ENCODE assay signal across 8 mouse cellular contexts in the genomic region with DNA sequence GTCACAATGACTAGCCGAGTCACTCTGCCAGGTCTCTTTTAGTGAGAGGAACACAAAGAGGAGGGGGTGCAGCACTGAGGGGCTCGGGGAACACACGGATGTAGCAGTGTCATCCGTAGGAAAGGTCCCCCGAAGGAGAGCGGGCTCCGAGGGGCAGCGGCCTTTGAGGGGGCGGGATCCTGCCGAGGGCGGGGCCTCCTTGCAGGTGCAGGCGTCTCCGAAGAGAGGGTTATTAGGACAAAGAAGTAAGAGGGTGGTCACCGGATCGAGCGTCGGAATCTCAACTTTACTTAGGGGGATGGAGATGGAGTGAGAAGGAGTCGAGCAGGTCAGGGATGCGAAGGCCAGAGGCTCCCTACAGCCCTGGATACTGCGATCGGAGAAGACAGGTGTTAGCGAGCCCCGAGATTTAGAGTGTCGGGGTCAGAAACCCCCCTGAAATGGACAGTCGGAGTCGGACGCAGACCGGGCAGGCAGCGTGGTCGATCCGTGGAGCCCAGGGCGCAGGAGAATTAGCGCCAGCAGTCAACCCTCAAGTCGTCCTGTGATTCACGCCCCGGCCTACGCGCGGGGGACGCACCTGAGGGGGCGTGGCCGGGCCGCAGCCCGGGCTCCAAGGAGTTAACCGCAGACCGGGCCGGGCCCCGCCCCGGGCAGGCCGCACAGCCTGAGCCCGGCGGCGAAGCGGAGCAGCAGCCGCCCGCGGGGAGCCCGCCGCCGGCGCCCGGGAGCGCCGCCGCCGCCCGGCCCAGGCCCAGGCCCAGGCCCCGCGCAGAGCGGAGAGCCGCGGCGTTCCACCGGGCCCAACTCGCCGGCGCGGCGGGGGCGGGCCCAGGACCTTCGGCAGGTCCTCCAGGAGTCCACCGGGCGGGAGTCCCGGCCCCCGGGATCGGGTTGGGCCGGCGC. TPM values are rescaled to one million over a fixed set of nuclear protein-coding genes. Genes with fewer than 3 reads are reported as not detected.
DNase-seq lines count a peak whose midpoint lies in the region; ATAC-seq lines count a peak whose summit lies in the region.

No protein-coding gene starts in this region.

- H3K27ac ChIP-seq in intestine, embryonic 16.5 days (ENCODE audit: low read length) = peak overlapping the region; percentile 95
- peak overlapping the region; percentile 94 for H3K27ac ChIP-seq in limb, embryonic 10.5 days
- peak overlapping the region; percentile 75 for H3K27ac ChIP-seq in midbrain, embryonic 11.5 days (ENCODE audit: low read depth, low read length)

- peak overlapping the region; percentile 75 for H3K4me2 ChIP-seq in intestine, embryonic 16.5 days (ENCODE audit: low read depth, low read length)
- peak overlapping the region; percentile 91 for H3K4me2 ChIP-seq in midbrain, embryonic 11.5 days

- H3K4me1 ChIP-seq in intestine, embryonic 16.5 days (ENCODE audit: control insufficient read depth, insufficient read depth, low read length) = peaks cover 9% of the 10 kb centered on the region
- H3K4me1 ChIP-seq in limb, embryonic 10.5 days = peaks cover 10% of the 10 kb centered on the region
- peaks cover 8% of the 10 kb centered on the region for H3K4me1 ChIP-seq in midbrain, embryonic 11.5 days (ENCODE audit: control insufficient read depth, insufficient read depth, low read length)

- H3K4me3 ChIP-seq in intestine, embryonic 16.5 days (ENCODE audit: low read length) = peak overlapping the region; percentile 86
- peak overlapping the region; percentile 90 for H3K4me3 ChIP-seq in limb, embryonic 10.5 days
- H3K4me3 ChIP-seq in midbrain, embryonic 11.5 days (ENCODE audit: low read depth, low read length) = peak overlapping the region; percentile 97

- H3K36me3 ChIP-seq in intestine, embryonic 16.5 days (ENCODE audit: control insufficient read depth, insufficient read depth, low read length) = peaks cover 9% of the 10 kb centered on the region; the same call in 1 of the 2 replicates
- peaks cover 30% of the 10 kb centered on the region for H3K36me3 ChIP-seq in limb, embryonic 10.5 days
- peaks cover 9% of the 10 kb centered on the region; the same call in 1 of the 2 replicates for H3K36me3 ChIP-seq in midbrain, embryonic 11.5 days (ENCODE audit: control insufficient read depth, insufficient read depth, low read length)

- H3K9me3 ChIP-seq in intestine, embryonic 16.5 days (ENCODE audit: control insufficient read depth, low read length) = no peaks in the 10 kb centered on the region
- no peaks in the 10 kb centered on the region for H3K9me3 ChIP-seq in limb, embryonic 10.5 days (replicated peaks)
- H3K9me3 ChIP-seq in midbrain, embryonic 11.5 days (ENCODE audit: control insufficient read depth, low read length) = no peaks in the 10 kb centered on the region

- no peaks in the 10 kb centered on the region for H3K27me3 ChIP-seq in intestine, embryonic 16.5 days (replicated peaks; ENCODE audit: control insufficient read depth, insufficient read depth, low read length)
- no peaks in the 10 kb centered on the region for H3K27me3 ChIP-seq in limb, embryonic 10.5 days (ENCODE audit: low read depth, poor library complexity, severe bottlenecking)
- no peaks in the 10 kb centered on the region for H3K27me3 ChIP-seq in midbrain, embryonic 11.5 days (ENCODE audit: control insufficient read depth, insufficient read depth, low read length)

- under 1% methylated on average over 74 of the region's 88 CpGs for WGBS in intestine, embryonic 16.5 days
- under 1% methylated on average over 88 of the region's 88 CpGs for WGBS in limb, embryonic 10.5 days
- WGBS in midbrain, embryonic 11.5 days = under 1% methylated on average over 88 of the region's 88 CpGs

- ATAC-seq in intestine, embryonic 16.5 days = peak; percentile 85
- ATAC-seq in midbrain, embryonic 11.5 days (ENCODE audit: low FRiP score) = peak; percentile 76

- peak; percentile 84 to 92 for DNase-seq in adrenal gland, adult (ENCODE audit: inconsistent age in 2 of 2, low spot score in 1 of 2)
- no peak for DNase-seq in adrenal gland, postnatal 4 days (ENCODE audit: low spot score in 2 of 2)
- peak; percentile 47 to 61 for DNase-seq in cerebellum, postnatal 4 days (ENCODE audit: low spot score in 2 of 2)
- DNase-seq in gastrocnemius, adult 8-10 months (ENCODE audit: low spot score in 2 of 2) = peak; percentile 48 to 66
- DNase-seq in limb, embryonic 10.5 days (ENCODE audit: low spot score) = peak; percentile 83
- DNase-seq in midbrain, embryonic 11.5 days (ENCODE audit: low spot score, missing footprints) = peak; percentile 95
- peak; percentile 65 for DNase-seq in spleen, adult 12 weeks (ENCODE audit: low spot score)

- H3K9ac ChIP-seq in intestine, embryonic 16.5 days (ENCODE audit: low read depth, low read length) = peak overlapping the region; percentile 98
- H3K9ac ChIP-seq in midbrain, embryonic 11.5 days (ENCODE audit: low read length) = peak overlapping the region; percentile 93

RNA-seq across cellular contexts. Expression of a gene that starts 1.0 kb away (rescaled TPM):
- 10 to 100 TPM; 57.3 to 60.5 TPM for total RNA-seq in adrenal gland, postnatal 4 days (2021)
- total RNA-seq in gastrocnemius, adult 8-10 months (2022) = 10 to 100 TPM; 53.4 to 69.3 (median 59.4) TPM
- 1.7 and 2.2 TPM in 2 replicates for polyA plus RNA-seq in intestine, embryonic 16.5 days (2015; fragmentation: Nextera tagmentation; extraction: Ambion mirVana)
- 7.5 and 9.7 TPM in 2 replicates for polyA plus RNA-seq in limb, embryonic 10.5 days (2016; fragmentation: Nextera tagmentation; extraction: Ambion mirVana)
- 7.2 and 7.3 TPM in 2 replicates for polyA plus RNA-seq in midbrain, embryonic 11.5 days (2014; fragmentation: Nextera tagmentation; extraction: Ambion mirVana)

RNA-seq across cellular contexts. Expression of a gene that starts 11.7 kb away (rescaled TPM):
- 1 to 10 TPM in 1 of 2 experiments, under 1 TPM in 1; 0.95 to 2.1 TPM for total RNA-seq in adrenal gland, postnatal 4 days (2021)
- not detected for total RNA-seq in gastrocnemius, adult 8-10 months (2022)
- polyA plus RNA-seq in intestine, embryonic 16.5 days (2015; fragmentation: Nextera tagmentation; extraction: Ambion mirVana) = 2.5 and 2.6 TPM in 2 replicates
- 2.0 and 2.3 TPM in 2 replicates for polyA plus RNA-seq in limb, embryonic 10.5 days (2016; fragmentation: Nextera tagmentation; extraction: Ambion mirVana)
- 2.9 and 3.4 TPM in 2 replicates for polyA plus RNA-seq in midbrain, embryonic 11.5 days (2014; fragmentation: Nextera tagmentation; extraction: Ambion mirVana)

RNA-seq across cellular contexts. Expression of a gene that starts 13.8 kb away (rescaled TPM):
- under 1 TPM in 1 of 2 experiments, not detected in 1; 0.25 TPM for total RNA-seq in adrenal gland, postnatal 4 days (2021)
- not detected for total RNA-seq in gastrocnemius, adult 8-10 months (2022)
- 0.10 and 0.24 TPM in 2 replicates for polyA plus RNA-seq in intestine, embryonic 16.5 days (2015; fragmentation: Nextera tagmentation; extraction: Ambion mirVana)
- polyA plus RNA-seq in limb, embryonic 10.5 days (2016; fragmentation: Nextera tagmentation; extraction: Ambion mirVana) = 0.18 TPM in 1 of 2 replicates, not detected in the other
- polyA plus RNA-seq in midbrain, embryonic 11.5 days (2014; fragmentation: Nextera tagmentation; extraction: Ambion mirVana) = 0.54 and 0.59 TPM in 2 replicates

RNA-seq across cellular contexts. Expression of a gene that starts 40.8 kb away (rescaled TPM):
- total RNA-seq in adrenal gland, postnatal 4 days (2021) = not detected
- total RNA-seq in gastrocnemius, adult 8-10 months (2022) = not detected
- polyA plus RNA-seq in intestine, embryonic 16.5 days (2015; fragmentation: Nextera tagmentation; extraction: Ambion mirVana) = not detected in 2 replicates
- not detected in 2 replicates for polyA plus RNA-seq in limb, embryonic 10.5 days (2016; fragmentation: Nextera tagmentation; extraction: Ambion mirVana)
- not detected in 2 replicates for polyA plus RNA-seq in midbrain, embryonic 11.5 days (2014; fragmentation: Nextera tagmentation; extraction: Ambion mirVana)

RNA-seq across cellular contexts. Expression of a gene that starts 50.0 kb away (rescaled TPM):
- total RNA-seq in adrenal gland, postnatal 4 days (2021) = 10 to 100 TPM; 44.3 TPM
- total RNA-seq in gastrocnemius, adult 8-10 months (2022) = 10 to 100 TPM; 19.2 to 34.9 (median 25.5) TPM
- polyA plus RNA-seq in intestine, embryonic 16.5 days (2015; fragmentation: Nextera tagmentation; extraction: Ambion mirVana) = 96.7 and 102 TPM in 2 replicates
- polyA plus RNA-seq in limb, embryonic 10.5 days (2016; fragmentation: Nextera tagmentation; extraction: Ambion mirVana) = 44.3 and 50.8 TPM in 2 replicates
- 45.8 and 48.8 TPM in 2 replicates for polyA plus RNA-seq in midbrain, embryonic 11.5 days (2014; fragmentation: Nextera tagmentation; extraction: Ambion mirVana)

Comparison
In these comparisons a context has a peak if more than half of its experiments do, and no peak if none do; other contexts are left out.
1. DNase-seq: peak in adrenal gland, adult (2 of 2), cerebellum, postnatal 4 days (2 of 2), gastrocnemius, adult 8-10 months (2 of 2), limb, embryonic 10.5 days (single experiment), midbrain, embryonic 11.5 days (single experiment) and spleen, adult 12 weeks (single experiment); none in adrenal gland, postnatal 4 days (0 of 2).
2. Peak in every context shown above with its lines, with median percentiles within 50 percentile points of each other: H3K27ac ChIP-seq and H3K4me3 ChIP-seq.